Mouse (Mus musculus): Measurements from ENCODE around the gene Ep300. TPM values are rescaled to one million over a fixed set of nuclear protein-coding genes. Genes with fewer than 3 reads are reported as not detected.
A peak's percentile ranks its signal among the peaks of the same experiment; 100 is the strongest.

Gene Ep300
- total and polyA plus RNA-seq, 2 experiments: 8.5 to 17.9 TPM

- Histone ChIP-seq H3K4me3 (ENCODE audit: insufficient read depth, low read depth, low read length) (peak within 1 kb of the TSS; percentile 80), H3K27ac (replicated peaks; ENCODE audit: insufficient read depth, low read depth, low read length) (peak within 1 kb of the TSS; percentile 9; the same call in 1 of the 2 replicates), H3K36me3 (ENCODE audit: control insufficient read depth, insufficient read depth, low read length) (no peaks in the 10 kb centered on the region), H3K79me2 (ENCODE audit: control insufficient read depth, insufficient read depth, low read length) (no peaks in the 10 kb centered on the region), H3K4me1 (ENCODE audit: control insufficient read depth, insufficient read depth, low read length) (peaks cover 3% of the 10 kb centered on the region), H3K9ac (ENCODE audit: low read depth, low read length) (peak within 1 kb of the TSS; percentile 72), H3K27me3 (ENCODE audit: control insufficient read depth, insufficient read depth, low read length) (no peaks in the 10 kb centered on the region)
- WGBS: under 1% methylated on average over 55 of the region's 55 CpGs
- DNase-seq (ENCODE audit: extremely low read depth, low read depth, low spot score): peak; percentile 77
- no peak for TF ChIP-seq POLR2A (IDR thresholded peaks at IDR 0.05; ENCODE audit: extremely low read depth, insufficient read depth, low read length)
- TF ChIP-seq CTCF (IDR thresholded peaks at IDR 0.05; ENCODE audit: low read depth, low read length): no peak
These were observed 78.8 kb downstream of the Ep300 start, which contains the start of gene L3mbtl2 for GRCm38 (mm10) chr15:81663697-81664561. TSS of gene L3mbtl2 (plus strand) at chr15:81663889.

GRCm38 (mm10) chr15:81666957-81667356 lies 81.8 kb downstream of the Ep300 start:
- Histone ChIP-seq H3K4me1 (ENCODE audit: control insufficient read depth, insufficient read depth, low read length) (peaks cover 3% of the 10 kb centered on the region), H3K4me3 (ENCODE audit: insufficient read depth, low read depth, low read length) (no peak overlapping the region), H3K27me3 (ENCODE audit: control insufficient read depth, insufficient read depth, low read length) (no peaks in the 10 kb centered on the region), H3K79me2 (ENCODE audit: control insufficient read depth, insufficient read depth, low read length) (no peaks in the 10 kb centered on the region), H3K36me3 (ENCODE audit: control insufficient read depth, insufficient read depth, low read length) (no peaks in the 10 kb centered on the region), H3K9ac (ENCODE audit: low read depth, low read length) (no peak overlapping the region), H3K27ac (replicated peaks; ENCODE audit: insufficient read depth, low read depth, low read length) (no peak overlapping the region)
- TF ChIP-seq CTCF (IDR thresholded peaks at IDR 0.05; ENCODE audit: low read depth, low read length) (no peak), POLR2A (IDR thresholded peaks at IDR 0.05; ENCODE audit: extremely low read depth, insufficient read depth, low read length) (no peak)
- DNase-seq (ENCODE audit: extremely low read depth, low read depth, low spot score): no peak
- 93% methylated on average over 10 of the region's 10 CpGs for WGBS

- H3K27ac ChIP-seq (replicated peaks; ENCODE audit: insufficient read depth, low read depth, low read length): no peak overlapping the region
- no peak for TF ChIP-seq POLR2A (IDR thresholded peaks at IDR 0.05; ENCODE audit: extremely low read depth, insufficient read depth, low read length)
- peak; percentile 60 for TF ChIP-seq CTCF (IDR thresholded peaks at IDR 0.05; ENCODE audit: low read depth, low read length)
- H3K9ac ChIP-seq (ENCODE audit: low read depth, low read length): no peak overlapping the region
- 86% methylated on average over 4 of the region's 4 CpGs for WGBS
- DNase-seq (ENCODE audit: extremely low read depth, low read depth, low spot score): no peak
- H3K4me1 ChIP-seq (ENCODE audit: control insufficient read depth, insufficient read depth, low read length): no peaks in the 10 kb centered on the region
- H3K79me2 ChIP-seq (ENCODE audit: control insufficient read depth, insufficient read depth, low read length): no peaks in the 10 kb centered on the region
- H3K36me3 ChIP-seq (ENCODE audit: control insufficient read depth, insufficient read depth, low read length): no peaks in the 10 kb centered on the region; the same call in 1 of the 2 replicates
- no peaks in the 10 kb centered on the region for H3K27me3 ChIP-seq (ENCODE audit: control insufficient read depth, insufficient read depth, low read length)
- H3K4me3 ChIP-seq (ENCODE audit: insufficient read depth, low read depth, low read length): no peak overlapping the region
These were observed 85.1 kb downstream of the Ep300 start for GRCm38 (mm10) chr15:81670231-81670640.

- no peak overlapping the region for H3K27ac ChIP-seq (replicated peaks; ENCODE audit: insufficient read depth, low read depth, low read length)
- no peak for DNase-seq (ENCODE audit: extremely low read depth, low read depth, low spot score)
- no peak overlapping the region for H3K9ac ChIP-seq (ENCODE audit: low read depth, low read length)
- no peaks in the 10 kb centered on the region for H3K27me3 ChIP-seq (ENCODE audit: control insufficient read depth, insufficient read depth, low read length)
- H3K79me2 ChIP-seq (ENCODE audit: control insufficient read depth, insufficient read depth, low read length): no peaks in the 10 kb centered on the region
- H3K4me3 ChIP-seq (ENCODE audit: insufficient read depth, low read depth, low read length): no peak overlapping the region
- peaks cover 9% of the 10 kb centered on the region for H3K36me3 ChIP-seq (ENCODE audit: control insufficient read depth, insufficient read depth, low read length)
- WGBS: 55% methylated on average over 3 of the region's 3 CpGs
- no peaks in the 10 kb centered on the region for H3K4me1 ChIP-seq (ENCODE audit: control insufficient read depth, insufficient read depth, low read length)
- no peak for TF ChIP-seq POLR2A (IDR thresholded peaks at IDR 0.05; ENCODE audit: extremely low read depth, insufficient read depth, low read length)
- TF ChIP-seq CTCF (IDR thresholded peaks at IDR 0.05; ENCODE audit: low read depth, low read length): no peak
These were observed 91.5 kb downstream of the Ep300 start for GRCm38 (mm10) chr15:81676637-81677036.

GRCm38 (mm10) chr15:81680301-81680805 lies 95.2 kb downstream of the Ep300 start:
- no peaks in the 10 kb centered on the region for H3K27me3 ChIP-seq (ENCODE audit: control insufficient read depth, insufficient read depth, low read length)
- no peaks in the 10 kb centered on the region for H3K79me2 ChIP-seq (ENCODE audit: control insufficient read depth, insufficient read depth, low read length)
- no peak overlapping the region for H3K27ac ChIP-seq (replicated peaks; ENCODE audit: insufficient read depth, low read depth, low read length)
- no peak overlapping the region for H3K4me3 ChIP-seq (ENCODE audit: insufficient read depth, low read depth, low read length)
- TF ChIP-seq CTCF (IDR thresholded peaks at IDR 0.05; ENCODE audit: low read depth, low read length) (no peak), POLR2A (IDR thresholded peaks at IDR 0.05; ENCODE audit: extremely low read depth, insufficient read depth, low read length) (no peak)
- no peak overlapping the region for H3K9ac ChIP-seq (ENCODE audit: low read depth, low read length)
- DNase-seq (ENCODE audit: extremely low read depth, low read depth, low spot score): no peak
- over 99% methylated on average over 4 of the region's 4 CpGs for WGBS
- no peaks in the 10 kb centered on the region for H3K4me1 ChIP-seq (ENCODE audit: control insufficient read depth, insufficient read depth, low read length)
- H3K36me3 ChIP-seq (ENCODE audit: control insufficient read depth, insufficient read depth, low read length): peaks cover 14% of the 10 kb centered on the region
